Mouse (Mus musculus): Measurements from ENCODE around the gene Ssbp1.

Ssbp1 gene

DNA sequence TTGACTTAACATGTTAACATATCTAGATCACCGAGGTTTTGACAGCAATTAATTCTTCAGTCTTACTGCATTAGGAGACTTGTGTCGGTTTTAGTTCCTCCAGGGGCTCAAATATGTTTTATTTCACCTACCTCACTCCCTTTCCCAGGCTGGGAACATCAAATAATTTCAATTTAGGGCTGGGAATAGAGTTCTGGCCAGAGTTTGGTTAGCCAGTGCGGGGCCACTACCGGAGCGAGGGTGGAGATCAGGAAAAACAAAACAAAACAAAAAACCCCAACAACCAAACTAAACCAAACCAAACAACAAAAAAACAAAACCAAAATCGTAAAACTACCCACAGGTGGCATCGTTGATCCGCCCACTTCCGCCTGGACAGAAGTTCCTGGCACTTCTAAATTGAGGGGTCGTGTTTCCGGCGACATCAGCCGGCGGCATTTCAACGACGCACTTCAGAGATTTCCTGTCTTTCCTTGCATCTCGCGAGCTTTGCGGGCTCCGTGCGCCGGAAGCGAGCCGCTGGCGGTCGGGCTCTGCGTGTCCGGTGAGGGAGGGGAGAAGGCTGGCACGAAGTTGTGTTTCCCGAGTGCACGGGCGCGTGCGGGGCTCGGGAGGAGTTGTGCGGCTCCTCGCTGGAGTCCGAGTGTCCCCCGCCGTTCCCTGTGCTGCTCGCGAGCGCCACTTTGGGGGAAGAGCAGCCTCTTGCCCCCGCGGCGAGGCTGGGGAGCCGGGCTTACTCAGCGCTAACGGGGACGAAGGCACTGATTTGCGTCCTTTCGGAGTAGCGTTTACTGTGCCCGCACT lies at the start of gene Ssbp1:
Ssbp1 (plus strand) TSS at position 437 of the 804 bp plus-strand sequence.
- DNase-seq: peak; percentile 92 to 94

DNA sequence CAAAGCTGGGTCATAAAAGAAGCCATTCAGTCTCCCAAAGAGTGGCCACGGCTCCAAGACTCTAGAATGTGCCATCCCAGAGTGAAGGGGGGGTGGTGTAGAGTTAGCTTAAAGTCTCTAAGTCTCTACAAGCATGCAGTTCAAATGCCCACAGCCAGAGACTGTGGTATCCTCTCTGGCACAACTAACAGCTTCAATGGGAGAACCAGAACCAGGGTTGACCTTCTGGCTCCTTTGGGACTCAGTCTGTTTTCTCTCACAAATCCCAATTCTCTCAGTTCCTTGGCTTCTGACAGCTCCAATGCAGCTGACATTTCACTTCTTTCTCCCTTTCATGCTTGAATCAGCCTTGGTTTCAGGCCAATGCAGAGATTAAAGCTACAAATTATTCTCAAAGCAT lies 48.1 kb upstream of the Ssbp1 start:
- no peak for DNase-seq

DNA sequence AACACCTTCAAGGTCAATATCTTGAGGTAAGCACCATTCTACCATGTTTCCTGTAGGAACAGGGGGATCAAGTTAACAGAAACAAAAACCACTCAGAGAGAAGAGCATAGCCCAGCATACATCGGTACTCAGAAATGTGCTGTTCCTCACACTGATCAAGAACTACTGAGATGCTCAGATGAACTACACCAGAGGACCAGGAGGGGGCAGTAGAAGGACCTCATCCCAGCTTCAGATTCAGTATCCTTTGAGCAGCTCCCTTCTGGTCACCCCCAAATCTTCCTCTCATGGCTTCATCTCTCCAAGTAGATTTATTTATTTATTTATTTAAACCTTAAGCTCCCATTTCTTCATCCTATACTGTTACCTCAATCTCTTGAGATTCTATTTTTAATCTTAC lies 47.4 kb upstream of the Ssbp1 start:
- DNase-seq: peak in 1 of 2 experiments; percentile 72

DNA sequence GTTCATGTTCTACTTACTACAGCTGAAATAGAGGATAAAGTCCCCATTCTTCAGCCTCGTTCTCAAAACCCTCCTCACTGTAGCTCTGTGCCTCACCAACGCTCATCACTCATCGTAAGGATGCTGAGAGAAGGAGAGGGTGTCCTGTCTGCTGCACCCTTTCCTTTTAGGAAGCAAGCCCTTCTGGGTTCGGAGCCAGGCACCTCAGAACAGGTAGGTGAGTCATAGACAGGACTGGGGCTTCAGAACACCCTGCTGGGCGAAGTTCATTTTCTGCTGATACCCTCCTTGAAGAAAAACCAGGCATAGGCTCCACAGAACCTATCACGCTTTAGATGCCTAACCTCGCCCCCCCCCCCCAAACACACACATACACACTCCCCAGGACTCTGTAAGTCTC lies 43.7 kb upstream of the Ssbp1 start:
- peak in 1 of 2 experiments; percentile 53 for DNase-seq

DNA sequence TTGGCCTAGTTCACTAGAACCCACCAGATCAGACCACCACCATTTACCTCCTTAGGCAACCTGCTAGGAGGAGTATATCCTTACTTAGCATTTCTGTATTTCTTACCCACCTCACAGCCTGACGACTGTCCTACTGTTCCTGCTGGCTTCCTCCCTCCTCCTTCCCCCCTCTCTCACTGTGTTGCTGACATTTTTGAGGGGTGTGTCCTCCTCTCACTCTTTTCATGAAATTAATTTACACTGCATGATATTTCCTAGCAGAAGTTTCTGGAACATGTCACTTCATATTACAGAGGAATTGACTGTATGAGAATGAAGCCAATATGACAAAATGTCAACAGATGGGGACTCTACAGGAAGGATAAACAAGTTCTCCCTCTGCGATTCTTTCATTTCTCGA lies 42.5 kb upstream of the Ssbp1 start:
- peak; percentile 57 to 58 for DNase-seq

DNA sequence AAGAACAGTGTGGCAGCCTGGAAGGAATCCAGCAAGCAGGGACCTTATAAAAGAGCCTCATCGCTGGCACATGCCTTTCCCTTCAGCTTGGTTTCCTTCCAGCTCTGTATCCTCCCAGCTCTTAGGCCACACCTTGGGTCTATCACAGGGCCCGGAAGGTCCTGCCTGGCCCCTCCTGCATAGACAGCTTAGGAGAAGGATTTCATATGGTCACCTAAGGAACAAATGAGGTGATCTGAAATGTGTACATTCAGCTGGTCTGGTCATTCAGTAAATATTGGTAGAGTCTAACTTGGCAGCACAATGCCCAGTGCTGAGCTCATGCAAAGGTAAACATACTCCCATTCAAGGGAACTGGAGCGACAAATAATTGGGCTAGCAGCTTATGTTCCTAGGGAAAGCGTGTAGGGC lies 41.6 kb upstream of the Ssbp1 start:
- DNase-seq: peak; percentile 80 to 81

DNA sequence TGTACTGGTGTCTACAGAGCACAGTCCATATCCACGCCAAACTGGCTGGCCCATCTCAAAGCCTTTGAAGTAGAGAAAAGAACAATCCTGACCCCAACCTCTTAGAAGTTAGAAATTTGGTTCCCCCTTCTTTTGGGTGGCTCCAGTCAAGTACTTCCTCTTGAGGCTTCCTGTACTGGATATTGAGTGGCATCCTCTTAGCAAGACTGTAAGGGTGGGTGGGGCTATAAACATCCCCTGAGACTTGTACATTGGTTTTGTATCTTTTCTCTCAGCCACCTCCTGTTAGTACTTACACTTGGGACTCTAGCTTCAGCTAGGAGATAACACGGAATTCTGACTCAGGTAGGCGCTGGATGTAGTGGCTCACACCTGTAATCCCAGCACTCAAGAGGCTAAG lies 40.9 kb upstream of the Ssbp1 start:
- DNase-seq: no peak

DNA sequence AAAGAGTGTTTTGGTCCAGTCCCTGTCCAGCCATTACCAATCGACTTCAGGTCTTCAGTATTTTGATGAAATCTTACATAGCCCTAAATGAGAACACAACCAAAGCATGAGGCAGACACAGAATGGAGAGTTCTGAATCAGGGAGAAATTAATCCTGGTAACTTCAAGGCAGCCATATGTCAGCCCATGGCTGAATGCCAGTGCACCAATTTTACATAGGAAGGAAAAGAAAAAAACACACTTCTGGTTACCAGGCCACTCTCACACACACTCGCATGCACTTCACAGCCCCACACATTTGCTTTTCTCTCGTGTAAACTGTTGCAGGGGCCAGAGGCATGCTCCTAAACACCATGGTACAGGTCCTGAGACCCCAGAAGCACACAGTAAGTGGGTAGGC lies 40.3 kb upstream of the Ssbp1 start:
- DNase-seq: peak; percentile 73 to 81

DNA sequence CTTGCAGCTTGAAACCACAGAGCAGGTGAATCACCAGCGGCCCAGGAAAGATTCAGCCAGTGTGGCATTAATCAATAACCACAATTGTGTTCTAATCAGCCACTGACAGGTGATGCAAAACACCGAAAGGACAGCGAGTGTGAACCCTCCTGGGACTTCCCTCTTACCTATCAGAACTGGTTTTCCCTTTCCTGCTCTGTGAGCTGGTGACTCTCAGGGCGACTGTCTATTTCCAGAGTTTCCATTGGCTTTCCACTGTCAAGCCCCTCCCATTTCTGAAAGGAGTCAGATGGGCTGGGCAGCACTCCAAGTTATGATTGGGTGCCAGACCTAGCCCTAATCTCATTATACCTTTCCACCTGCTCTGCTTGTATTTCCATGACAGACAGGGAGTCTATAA lies 39.8 kb upstream of the Ssbp1 start:
- DNase-seq: peak; percentile 89 to 93

DNA sequence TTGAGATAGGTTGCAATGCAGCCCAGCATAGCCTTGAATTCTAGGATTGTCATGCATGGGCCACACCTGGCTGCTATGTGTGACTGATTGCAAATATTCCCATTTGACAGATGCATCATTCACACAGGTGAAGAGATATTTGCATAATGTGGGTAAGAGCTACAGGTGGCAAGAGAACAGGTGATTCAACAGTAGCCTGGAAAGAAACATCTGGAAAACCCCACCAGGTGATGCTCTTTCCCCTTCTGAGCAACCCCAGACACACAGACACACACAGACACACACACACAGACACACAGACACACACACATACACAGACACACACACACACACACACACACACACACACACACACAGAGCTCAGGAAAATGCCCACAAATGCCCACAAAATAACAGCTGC lies 39.3 kb upstream of the Ssbp1 start:
- no peak for DNase-seq

DNA sequence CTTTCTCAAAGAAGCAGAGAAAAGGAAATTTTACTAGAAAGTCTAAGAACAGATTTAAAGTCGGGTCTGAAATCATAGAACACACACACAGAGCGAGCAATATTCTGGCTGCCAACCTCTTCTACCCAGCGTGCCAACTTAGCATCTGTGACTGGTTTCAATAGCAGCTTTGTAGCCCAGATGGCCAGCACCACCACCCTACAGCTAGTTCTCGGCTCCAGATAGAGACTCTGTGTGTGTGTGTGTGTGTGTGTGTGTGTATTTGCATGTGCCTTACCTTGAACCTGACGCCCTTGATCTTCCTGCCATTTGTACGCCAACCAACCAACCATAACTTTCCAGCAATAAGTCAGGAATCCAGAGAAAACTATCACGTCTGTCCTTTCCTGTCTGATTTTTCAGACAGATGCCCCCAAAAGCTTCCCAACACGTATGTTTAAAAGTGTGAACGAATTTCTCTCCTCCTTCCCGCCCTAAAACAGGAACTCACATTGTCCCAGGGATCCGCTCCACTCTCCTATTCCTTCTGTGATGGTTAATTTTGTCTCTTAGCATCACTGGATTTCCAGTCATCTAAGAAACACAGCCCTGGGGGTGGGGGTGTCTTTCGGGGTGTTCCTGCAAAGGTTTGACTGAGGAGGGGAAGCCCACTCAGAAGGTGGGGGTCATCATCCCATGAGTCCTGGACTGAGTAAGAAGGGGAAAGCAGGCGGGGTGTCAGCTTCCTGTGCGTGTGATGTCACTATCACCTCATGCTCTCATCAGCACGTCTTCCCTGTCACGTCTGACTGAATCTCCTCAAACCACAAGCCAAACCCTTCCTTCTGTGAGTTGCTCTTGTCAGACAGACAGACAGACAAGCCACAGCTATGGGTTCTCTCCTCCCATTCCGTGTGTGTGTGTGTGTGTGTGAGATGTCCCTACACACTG lies 38.5 kb upstream of the Ssbp1 start:
- DNase-seq: peak; percentile 84 to 88

DNA sequence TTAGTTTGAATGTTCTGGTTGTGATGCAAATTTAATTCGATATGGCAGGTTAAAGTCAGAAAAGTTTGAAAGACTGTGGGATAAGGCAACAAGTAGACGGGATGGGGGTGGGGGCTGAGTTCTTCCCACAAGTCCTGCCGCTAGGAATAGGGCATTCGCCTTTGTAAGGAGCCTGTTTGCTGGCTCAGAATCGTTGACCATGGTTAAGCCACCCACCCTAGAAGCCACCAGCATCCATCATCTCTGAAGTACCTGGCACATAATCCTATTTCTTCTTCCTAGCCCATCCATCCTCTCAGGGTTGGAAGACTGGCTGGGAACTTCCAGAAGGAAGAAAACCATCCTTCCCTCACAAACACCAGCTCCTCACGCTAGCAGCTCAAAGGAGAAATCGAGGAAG lies 36.5 kb upstream of the Ssbp1 start:
- peak in 1 of 2 experiments; percentile 44 for DNase-seq

DNA sequence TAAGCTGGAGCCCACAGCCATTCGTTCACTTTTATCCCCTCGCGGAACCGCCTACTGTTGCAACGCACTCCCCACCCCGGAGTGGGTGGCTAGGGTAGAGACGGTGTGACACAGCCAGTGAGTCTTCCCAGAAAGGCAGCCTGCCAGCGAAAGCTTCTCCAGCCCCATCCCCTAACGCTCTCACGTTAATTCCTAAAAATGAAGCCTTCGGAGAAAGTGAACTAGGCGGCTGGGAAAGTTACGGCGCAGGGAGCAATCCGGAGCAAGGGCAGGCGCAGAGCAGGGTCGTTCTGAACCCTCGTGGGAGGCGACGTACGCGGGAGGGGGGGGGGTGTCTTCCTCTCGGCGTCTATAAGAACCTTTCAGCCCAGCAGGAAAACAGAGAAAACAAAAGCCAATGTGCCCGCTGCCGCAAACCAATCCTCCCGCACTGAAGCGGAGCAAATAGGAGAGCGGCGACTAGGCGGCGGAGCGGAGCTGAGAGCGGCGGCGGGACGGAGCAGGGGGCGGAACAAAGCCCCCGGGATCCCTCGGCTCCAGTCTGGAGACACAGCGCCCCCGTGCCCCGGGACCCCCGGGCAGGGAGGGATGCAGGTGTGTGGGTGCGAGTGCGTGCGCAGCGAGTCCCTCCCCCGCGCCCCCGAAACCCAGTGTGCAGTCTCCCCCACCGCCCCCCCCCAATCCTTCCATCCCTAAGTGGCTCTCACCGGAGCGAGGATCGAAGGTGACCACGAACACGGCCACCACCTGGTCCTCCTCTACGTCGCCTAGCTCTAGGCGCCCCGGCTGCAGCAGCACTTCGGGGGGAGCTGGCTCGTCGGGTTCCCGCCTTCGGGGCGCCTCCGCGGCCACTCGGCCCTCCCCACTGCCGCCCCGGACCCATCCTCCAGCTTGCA lies 35.8 kb upstream of the Ssbp1 start:
- DNase-seq: peak; percentile 81 to 85

DNA sequence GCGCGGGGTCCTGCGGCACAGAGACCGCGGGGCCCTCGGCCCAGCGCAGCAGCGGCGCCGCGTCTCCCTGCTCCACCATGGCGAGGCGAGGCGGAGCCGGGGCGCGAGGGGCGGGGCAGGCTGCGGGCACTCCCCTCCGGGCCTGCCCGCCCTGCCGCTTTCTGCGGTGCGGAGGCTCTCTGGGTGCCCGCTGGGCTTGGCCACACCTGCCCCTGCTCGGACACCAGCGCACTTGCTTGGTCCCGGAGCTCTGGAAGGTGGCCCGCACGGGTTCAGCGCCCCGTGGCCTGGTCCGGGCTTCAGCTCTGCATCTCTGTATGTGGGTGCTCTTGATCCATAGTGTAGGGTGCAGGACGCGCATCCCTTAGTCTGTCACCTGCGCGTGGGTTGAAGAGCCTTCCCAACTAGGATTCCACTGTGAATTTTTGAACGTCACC lies 35.1 kb upstream of the Ssbp1 start, which contains the start of gene E330009J07Rik:
E330009J07Rik (minus strand) TSS at position 89 of the 437 bp plus-strand sequence.
- DNase-seq: peak; percentile 96 to 97

DNA sequence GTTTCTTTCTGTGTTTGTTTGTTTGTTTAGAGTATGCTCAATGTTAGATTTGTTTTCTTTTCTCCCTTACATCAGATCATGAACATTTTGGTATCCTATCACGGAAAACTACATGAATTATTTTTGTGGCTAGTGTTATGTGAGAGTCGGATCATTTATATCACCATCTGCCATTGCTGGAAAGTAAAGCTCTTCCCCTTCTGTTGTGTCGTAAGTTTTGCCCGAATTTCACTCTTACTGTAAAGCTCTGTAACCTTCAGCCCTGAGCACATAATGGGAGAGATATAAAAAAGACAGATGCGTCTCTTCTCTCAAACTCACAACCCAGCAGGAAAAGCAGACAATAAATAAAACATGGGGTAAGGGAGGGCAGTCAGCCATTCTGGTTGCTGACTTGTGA lies 32.2 kb upstream of the Ssbp1 start, which contains the start of gene Wee2:
Wee2 (plus strand) TSS at position 153 of the 400 bp plus-strand sequence.
- DNase-seq: no peak

DNA sequence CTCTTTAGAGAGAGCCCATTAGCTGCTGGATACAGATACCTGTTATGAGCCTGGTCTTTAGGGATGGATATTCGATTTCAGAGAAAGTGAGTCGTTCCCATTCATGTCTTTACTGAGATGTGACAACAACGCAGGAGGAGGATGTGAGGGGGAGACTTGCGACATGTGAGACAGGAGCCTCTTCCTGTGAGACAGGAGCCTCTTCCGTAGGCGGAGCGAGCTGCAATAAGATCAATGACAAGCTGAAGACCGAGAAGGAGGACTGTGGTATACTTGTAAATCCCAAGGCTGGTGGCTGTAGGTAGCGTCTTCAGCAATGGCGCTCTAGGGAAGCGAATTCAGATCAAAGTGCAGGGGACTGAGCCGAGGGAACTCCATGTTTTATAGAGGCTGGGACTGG lies 31.4 kb upstream of the Ssbp1 start:
- DNase-seq: no peak

DNA sequence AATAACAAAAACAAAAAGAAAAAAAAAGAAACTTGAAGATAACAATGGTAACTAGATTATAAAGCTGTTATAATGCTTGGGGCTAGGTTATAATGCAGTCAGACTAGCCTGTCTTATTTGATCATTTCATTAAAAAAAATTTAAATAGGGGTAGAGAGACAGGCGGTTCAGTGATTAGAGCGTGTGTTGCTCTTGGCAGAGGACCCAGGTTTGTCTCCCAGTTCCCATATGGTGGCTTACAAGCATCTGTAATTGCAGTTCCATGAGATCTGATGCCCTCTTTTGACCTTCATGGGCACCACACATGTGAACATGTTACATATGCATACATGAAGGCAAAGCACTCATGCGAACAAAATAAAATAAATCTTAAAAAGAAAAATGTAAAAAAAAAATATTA lies 29.9 kb upstream of the Ssbp1 start:
- DNase-seq: no peak

DNA sequence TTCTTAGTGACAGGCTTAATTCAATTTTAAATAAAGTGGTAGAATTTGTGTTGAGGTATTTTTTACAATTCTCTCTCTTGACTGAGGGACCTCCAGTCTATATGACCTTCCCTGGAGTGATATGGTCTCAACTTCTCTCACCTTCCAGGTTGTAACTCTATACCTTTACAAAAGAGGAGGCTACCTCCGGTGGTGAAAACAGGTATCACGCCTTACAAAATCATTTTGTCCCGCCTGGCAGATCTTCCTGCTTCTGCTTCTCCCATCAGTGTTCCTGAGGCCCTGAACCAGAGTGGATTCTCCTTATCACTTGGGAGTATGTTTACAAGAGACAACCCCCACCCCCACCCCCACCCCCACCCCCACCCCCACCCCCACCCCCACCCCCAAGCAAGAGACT lies 29.4 kb upstream of the Ssbp1 start:
- peak in 1 of 2 experiments; percentile 47 for DNase-seq

DNA sequence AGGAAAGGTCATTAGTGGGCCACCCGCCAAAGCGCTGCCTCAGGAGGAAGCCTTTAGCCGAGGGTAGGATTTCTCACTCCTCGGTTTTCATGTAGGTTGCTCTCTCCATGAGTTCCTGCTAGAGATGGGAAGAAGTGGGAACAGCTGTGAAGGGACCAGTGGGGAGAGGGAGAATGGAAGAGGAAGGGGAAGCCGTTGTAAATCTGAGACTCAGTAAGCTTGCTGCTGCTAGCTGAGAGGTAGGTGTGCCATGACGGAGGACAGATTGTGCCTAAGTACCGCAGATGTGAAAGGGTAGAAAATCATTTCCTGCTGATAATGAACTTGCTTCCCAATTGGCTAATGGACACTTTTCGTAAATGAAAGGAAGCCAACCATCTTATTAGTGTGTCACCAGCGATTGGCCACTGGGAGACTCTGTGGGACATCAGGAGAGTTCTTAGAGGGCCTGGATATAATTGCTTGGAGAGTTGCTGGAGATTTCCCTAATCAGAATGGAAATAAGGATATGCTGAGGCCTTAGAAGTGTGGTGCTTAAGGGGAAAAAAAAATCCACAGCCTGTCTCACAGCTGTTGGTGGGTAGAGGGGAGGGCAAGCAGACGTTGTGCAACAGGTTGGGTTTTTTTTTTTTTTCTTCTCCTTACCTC lies 27.7 kb upstream of the Ssbp1 start:
- DNase-seq: no peak

DNA sequence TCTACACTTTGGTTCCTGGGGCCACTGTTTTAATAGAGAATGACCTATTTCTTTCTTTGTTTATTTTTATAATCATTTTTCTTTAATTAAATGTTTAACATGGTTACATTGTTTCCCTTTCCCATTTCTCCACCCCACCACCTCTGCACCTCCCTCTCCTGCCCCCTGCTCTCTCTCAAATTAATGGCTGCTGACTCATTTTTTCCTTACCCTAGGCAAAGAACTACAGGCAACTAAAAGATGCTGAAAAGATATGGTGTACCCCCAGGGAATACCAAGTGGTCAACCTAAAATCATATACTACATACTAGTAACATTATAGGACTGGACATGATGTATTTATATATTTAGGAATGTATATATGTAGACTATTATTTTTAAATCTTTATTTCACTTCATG lies 22.5 kb upstream of the Ssbp1 start:
- DNase-seq: no peak

DNA sequence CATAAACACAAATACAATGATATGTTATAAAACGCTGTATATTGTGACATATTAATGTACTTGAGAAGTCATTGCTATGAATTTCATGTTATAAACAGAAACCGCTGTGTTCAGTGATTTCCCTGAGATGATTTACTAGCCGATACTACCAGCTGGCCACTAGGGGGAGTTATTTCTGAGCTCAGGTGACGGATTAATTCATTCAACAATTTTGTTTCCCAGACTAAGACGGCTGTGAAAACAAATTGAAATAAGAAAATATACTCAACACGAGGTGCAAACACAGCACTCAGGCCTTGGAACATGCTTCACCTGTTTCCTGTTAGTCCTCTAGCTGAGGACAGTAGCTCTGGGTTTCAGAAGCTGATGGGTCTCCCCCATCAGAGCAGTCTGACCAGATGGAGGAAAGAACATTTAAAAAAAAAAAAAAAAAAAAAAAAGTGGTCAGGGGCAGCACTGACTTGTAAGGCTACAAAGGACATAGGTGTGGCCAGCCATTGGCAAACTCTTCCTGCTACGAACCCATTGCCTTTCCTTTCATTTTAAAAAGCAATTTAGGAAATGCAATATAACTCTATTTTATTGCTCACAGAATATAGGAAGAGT lies 16.6 kb upstream of the Ssbp1 start:
- DNase-seq: no peak
